Mouse (Mus musculus): ENCODE data around the gene Frem1. TPM values are rescaled to one million over a fixed set of nuclear protein-coding genes. Genes with fewer than 3 reads are reported as not detected.

Gene Frem1
- polyA plus RNA-seq, 1 experiment = 0.19 TPM

DNA sequence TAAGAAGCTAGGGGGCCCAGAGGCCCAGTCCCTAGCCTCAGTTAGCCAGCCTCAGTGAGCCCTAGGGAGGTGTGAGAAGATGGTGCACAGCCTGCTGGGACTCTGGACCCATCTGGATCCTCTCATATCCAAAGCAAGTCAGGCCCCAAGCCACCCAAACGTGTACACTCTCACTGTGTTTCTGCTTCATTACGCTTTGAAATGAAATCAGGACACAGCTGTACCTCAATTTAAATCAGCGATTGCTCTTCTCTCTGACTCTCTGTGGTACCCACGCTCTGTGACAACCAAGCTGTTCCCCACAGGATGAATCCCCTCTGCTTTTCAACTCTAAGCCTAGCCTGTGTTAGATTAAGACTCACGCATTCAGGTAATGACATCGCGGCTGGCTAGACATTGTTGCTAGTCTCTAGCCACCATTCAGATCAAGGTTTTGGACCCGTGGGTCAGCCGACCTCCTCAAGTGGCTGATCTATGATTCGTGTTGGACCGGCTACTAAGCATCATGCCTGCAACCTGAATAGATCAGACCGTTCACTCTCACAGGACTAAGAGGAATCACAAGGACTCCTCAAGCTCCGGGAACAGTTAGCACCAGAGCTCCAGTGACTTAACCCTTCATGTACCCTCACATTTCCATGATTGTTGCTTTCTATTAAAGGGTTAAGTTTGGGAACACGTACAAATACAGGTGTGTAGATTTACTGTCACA lies 94.2 kb downstream of the Frem1 start:
- WGBS = 95% methylated on average over 14 of the region's 14 CpGs
- no peak for DNase-seq
- Histone ChIP-seq H3K27me3 (ENCODE audit: control insufficient read depth, insufficient read depth, low read length) (no peaks in the 10 kb centered on the region), H3K36me3 (ENCODE audit: control insufficient read depth, insufficient read depth, low read length) (no peaks in the 10 kb centered on the region), H3K4me3 (ENCODE audit: control insufficient read depth, insufficient read depth, low read length) (no peak overlapping the region), H3K27ac (ENCODE audit: control insufficient read depth, insufficient read depth, low read length) (no peak overlapping the region), H3K4me1 (replicated peaks; ENCODE audit: control insufficient read depth, insufficient read depth, low read length) (no peaks in the 10 kb centered on the region)
- no peak for TF ChIP-seq CTCF (IDR thresholded peaks at IDR 0.05; ENCODE audit: borderline replicate concordance, control insufficient read depth, extremely low read depth, insufficient read depth, low read length, poor library complexity)
- TF ChIP-seq POLR2A (IDR thresholded peaks at IDR 0.05; ENCODE audit: control insufficient read depth, extremely low read depth, insufficient read depth, low read length, poor library complexity) = no peak

DNA sequence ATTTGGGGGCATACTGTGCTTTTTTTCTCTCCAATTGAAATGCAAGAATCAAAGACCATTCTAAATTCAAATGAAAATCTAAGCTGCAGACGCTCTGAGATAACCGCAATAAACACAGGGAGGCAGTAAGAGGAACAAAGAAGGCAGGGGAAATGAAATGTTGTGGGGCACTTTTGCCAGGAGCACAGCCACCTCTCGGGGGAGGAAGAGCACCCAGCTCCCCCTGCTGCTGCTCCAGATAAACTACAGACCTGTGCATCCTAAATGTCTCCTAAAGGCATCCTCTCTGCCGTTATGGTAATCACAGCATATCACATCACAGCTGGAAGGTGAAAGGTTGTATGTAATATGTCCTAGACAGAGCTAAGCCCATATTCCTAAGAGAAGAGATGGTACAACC lies 98.1 kb downstream of the Frem1 start:
- TF ChIP-seq CTCF (IDR thresholded peaks at IDR 0.05; ENCODE audit: borderline replicate concordance, control insufficient read depth, extremely low read depth, insufficient read depth, low read length, poor library complexity) (no peak), POLR2A (IDR thresholded peaks at IDR 0.05; ENCODE audit: control insufficient read depth, extremely low read depth, insufficient read depth, low read length, poor library complexity) (no peak)
- no peaks in the 10 kb centered on the region for H3K36me3 ChIP-seq (ENCODE audit: control insufficient read depth, insufficient read depth, low read length)
- no peak overlapping the region for H3K27ac ChIP-seq (ENCODE audit: control insufficient read depth, insufficient read depth, low read length)
- H3K4me3 ChIP-seq (ENCODE audit: control insufficient read depth, insufficient read depth, low read length) = no peak overlapping the region
- 48% methylated on average over 4 of the region's 4 CpGs for WGBS
- H3K4me1 ChIP-seq (replicated peaks; ENCODE audit: control insufficient read depth, insufficient read depth, low read length) = no peaks in the 10 kb centered on the region
- no peaks in the 10 kb centered on the region for H3K27me3 ChIP-seq (ENCODE audit: control insufficient read depth, insufficient read depth, low read length)
- no peak for DNase-seq

DNA sequence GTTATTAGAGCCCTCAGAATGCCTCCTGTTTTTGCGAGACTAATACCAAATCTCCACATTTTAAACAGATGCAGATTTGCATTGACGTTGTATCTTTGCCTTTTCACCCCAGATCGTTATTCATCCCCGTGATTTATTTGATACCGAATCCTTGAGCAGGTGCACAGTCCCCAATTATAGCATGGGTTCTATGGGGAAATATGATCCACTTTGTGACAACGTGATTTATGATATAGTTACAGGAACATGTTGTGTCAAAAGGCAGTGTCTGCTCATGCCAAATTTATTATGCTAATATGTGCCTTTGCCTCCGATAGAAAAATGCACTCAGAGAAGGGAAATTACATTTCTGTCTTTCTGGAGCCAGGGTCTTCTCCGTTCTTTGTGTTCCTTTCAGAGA lies 102.6 kb downstream of the Frem1 start:
- no peak overlapping the region for H3K4me3 ChIP-seq (ENCODE audit: control insufficient read depth, insufficient read depth, low read length)
- no peak overlapping the region for H3K27ac ChIP-seq (ENCODE audit: control insufficient read depth, insufficient read depth, low read length)
- H3K4me1 ChIP-seq (replicated peaks; ENCODE audit: control insufficient read depth, insufficient read depth, low read length) = no peaks in the 10 kb centered on the region
- TF ChIP-seq CTCF (IDR thresholded peaks at IDR 0.05; ENCODE audit: borderline replicate concordance, control insufficient read depth, extremely low read depth, insufficient read depth, low read length, poor library complexity) (no peak), POLR2A (IDR thresholded peaks at IDR 0.05; ENCODE audit: control insufficient read depth, extremely low read depth, insufficient read depth, low read length, poor library complexity) (no peak)
- 85% methylated on average over 8 of the region's 8 CpGs for WGBS
- H3K27me3 ChIP-seq (ENCODE audit: control insufficient read depth, insufficient read depth, low read length) = no peaks in the 10 kb centered on the region
- no peaks in the 10 kb centered on the region for H3K36me3 ChIP-seq (ENCODE audit: control insufficient read depth, insufficient read depth, low read length)
- DNase-seq = no peak

DNA sequence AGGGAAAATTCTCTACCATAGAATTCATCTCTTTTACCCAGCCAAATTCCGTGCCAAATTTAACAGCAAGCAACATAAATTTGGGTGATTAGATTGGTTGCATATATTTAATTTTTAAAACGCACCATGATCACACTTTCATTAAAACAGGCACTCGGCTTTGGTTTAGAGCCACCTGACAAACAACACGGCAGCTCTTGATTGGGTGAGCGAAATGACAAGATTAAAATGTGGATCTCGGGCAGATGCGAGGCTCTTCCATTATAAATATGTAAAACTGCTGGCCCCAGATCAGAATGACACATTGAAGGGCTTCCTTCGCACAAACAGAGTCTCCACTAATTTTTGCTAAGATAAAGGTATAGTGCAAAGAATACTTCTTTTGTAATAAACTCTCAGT lies 105.4 kb downstream of the Frem1 start:
- H3K27me3 ChIP-seq (ENCODE audit: control insufficient read depth, insufficient read depth, low read length) = no peaks in the 10 kb centered on the region
- no peaks in the 10 kb centered on the region for H3K36me3 ChIP-seq (ENCODE audit: control insufficient read depth, insufficient read depth, low read length)
- WGBS = 94% methylated on average over 8 of the region's 8 CpGs
- no peak for DNase-seq
- H3K4me3 ChIP-seq (ENCODE audit: control insufficient read depth, insufficient read depth, low read length) = no peak overlapping the region
- no peak overlapping the region for H3K27ac ChIP-seq (ENCODE audit: control insufficient read depth, insufficient read depth, low read length)
- TF ChIP-seq POLR2A (IDR thresholded peaks at IDR 0.05; ENCODE audit: control insufficient read depth, extremely low read depth, insufficient read depth, low read length, poor library complexity) (no peak), CTCF (IDR thresholded peaks at IDR 0.05; ENCODE audit: borderline replicate concordance, control insufficient read depth, extremely low read depth, insufficient read depth, low read length, poor library complexity) (no peak)
- H3K4me1 ChIP-seq (replicated peaks; ENCODE audit: control insufficient read depth, insufficient read depth, low read length) = no peaks in the 10 kb centered on the region

DNA sequence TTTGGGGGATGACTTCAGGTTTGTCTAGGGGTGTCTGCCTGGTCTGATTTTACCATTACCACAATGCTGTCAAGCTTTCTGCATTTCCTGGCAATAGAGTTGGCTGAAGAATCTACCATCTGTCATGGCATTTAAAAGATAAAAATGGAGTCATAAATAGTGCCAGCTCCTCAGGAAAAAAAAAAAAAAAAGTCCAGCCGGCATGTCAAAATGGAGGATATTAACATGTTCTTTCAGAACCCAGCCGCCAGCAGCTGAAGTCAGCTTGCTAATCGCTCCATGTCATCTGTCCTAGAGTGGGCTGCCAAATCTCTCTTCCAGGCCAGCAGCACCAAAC lies 105.9 kb downstream of the Frem1 start:
- Histone ChIP-seq H3K4me3 (ENCODE audit: control insufficient read depth, insufficient read depth, low read length) (no peak overlapping the region), H3K36me3 (ENCODE audit: control insufficient read depth, insufficient read depth, low read length) (no peaks in the 10 kb centered on the region), H3K27me3 (ENCODE audit: control insufficient read depth, insufficient read depth, low read length) (no peaks in the 10 kb centered on the region), H3K4me1 (replicated peaks; ENCODE audit: control insufficient read depth, insufficient read depth, low read length) (no peaks in the 10 kb centered on the region), H3K27ac (ENCODE audit: control insufficient read depth, insufficient read depth, low read length) (no peak overlapping the region)
- WGBS = 95% methylated on average over 3 of the region's 3 CpGs
- TF ChIP-seq POLR2A (IDR thresholded peaks at IDR 0.05; ENCODE audit: control insufficient read depth, extremely low read depth, insufficient read depth, low read length, poor library complexity) = no peak
- no peak for TF ChIP-seq CTCF (IDR thresholded peaks at IDR 0.05; ENCODE audit: borderline replicate concordance, control insufficient read depth, extremely low read depth, insufficient read depth, low read length, poor library complexity)
- DNase-seq = no peak

DNA sequence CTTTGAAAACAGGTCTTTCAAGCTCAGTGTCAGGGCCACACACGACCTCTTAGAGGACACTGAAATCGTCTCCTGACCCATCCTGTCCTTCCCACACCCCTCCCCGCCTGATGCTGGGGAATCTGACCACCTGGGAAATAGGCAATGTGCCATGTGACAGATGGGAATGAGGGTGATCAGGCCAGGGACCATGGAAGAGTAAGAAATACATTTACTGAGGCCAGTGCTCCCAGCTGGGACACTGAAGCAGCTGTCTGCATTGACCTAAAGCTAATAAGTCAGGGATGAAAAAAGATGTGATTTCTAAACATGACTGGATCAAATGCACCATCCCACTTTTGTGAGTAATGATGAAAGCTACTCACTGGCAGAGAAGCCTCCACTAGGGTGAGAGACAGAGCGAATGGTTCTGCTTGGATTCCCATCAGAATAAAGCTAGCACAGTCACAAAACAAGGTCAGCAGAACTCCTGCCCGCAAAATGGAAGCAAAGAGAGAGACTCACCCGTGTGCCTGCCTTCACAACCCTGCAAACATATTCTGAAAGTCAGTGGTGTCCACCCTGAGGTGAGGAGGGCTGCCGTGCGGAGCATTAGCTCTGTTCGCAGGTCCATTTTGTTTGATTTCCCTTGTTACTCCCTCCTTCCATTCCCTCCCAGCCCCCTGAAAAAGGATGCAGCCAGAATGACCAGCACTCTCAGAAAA lies 106.4 kb downstream of the Frem1 start:
- TF ChIP-seq CTCF (IDR thresholded peaks at IDR 0.05; ENCODE audit: borderline replicate concordance, control insufficient read depth, extremely low read depth, insufficient read depth, low read length, poor library complexity) = no peak
- no peak for TF ChIP-seq POLR2A (IDR thresholded peaks at IDR 0.05; ENCODE audit: control insufficient read depth, extremely low read depth, insufficient read depth, low read length, poor library complexity)
- WGBS = 89% methylated on average over 9 of the region's 9 CpGs
- Histone ChIP-seq H3K27me3 (ENCODE audit: control insufficient read depth, insufficient read depth, low read length) (no peaks in the 10 kb centered on the region), H3K4me3 (ENCODE audit: control insufficient read depth, insufficient read depth, low read length) (no peak overlapping the region), H3K27ac (ENCODE audit: control insufficient read depth, insufficient read depth, low read length) (no peak overlapping the region), H3K4me1 (replicated peaks; ENCODE audit: control insufficient read depth, insufficient read depth, low read length) (no peaks in the 10 kb centered on the region), H3K36me3 (ENCODE audit: control insufficient read depth, insufficient read depth, low read length) (no peaks in the 10 kb centered on the region)
- DNase-seq = no peak
